Mouse (Mus musculus): ENCODE data around the gene Mras. TPM values are rescaled to one million over a fixed set of nuclear protein-coding genes. Genes with fewer than 3 reads are reported as not detected.

The Mras gene
- total RNA-seq, 2 experiments from 2014 or later = 43.5 to 66.9 TPM

DNA sequence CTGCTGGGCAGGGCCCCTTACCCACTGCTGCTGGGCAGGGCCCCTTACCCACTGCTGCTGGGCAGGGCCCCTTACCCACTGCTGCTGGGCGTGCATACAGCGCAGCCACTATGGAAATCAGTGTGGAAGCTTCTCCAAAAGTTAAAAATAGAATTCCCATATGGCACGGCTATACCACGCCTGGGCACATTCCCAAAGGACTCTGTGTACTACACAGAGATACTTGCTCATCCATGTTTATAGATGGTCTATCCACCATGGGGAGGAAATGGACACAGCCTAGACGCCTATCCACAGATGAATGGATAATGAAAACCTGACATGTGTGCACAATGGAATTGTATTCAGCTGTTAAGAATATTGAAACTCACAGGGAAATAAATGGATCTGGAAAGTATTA is 3.8 kb upstream of the Mras start:
- DNase-seq = no peak

- no peak for DNase-seq
Measured at GRCm38 (mm10) chr9:99439064-99439463, 1.9 kb upstream of the Mras start.

- no peak for DNase-seq
Measured at GRCm38 (mm10) chr9:99437781-99438565, 792 bp upstream of the Mras start.

GRCm38 (mm10) chr9:99436182-99437030 is 775 bp downstream of the Mras start:
- DNase-seq = peak; percentile 91 to 92

- peak; percentile 72 to 73 for DNase-seq
Measured at GRCm38 (mm10) chr9:99435619-99436181, 1.5 kb downstream of the Mras start.

GRCm38 (mm10) chr9:99434892-99435618 is 2.1 kb downstream of the Mras start:
- peak; percentile 65 to 76 for DNase-seq

DNA sequence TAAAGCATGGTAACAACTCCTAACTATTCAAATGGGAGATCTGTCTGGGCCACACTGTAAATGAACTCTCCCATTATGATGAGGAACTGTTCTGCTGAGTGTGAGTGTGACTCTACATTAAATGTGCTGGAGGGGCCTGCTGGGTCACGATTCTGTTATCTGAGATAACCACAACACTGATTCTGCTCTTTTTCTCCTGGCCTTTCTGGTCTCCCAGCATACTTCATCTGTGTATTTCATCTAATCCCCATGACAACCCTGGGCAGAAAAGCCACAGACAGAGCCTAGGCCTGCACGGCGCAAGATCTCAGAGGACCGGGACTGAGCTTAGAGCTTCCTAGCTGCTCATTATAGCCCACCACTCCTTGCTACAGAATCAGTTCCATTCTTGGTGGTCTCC is 4.7 kb downstream of the Mras start:
- no peak for DNase-seq

GRCm38 (mm10) chr9:99431963-99432362 is 5.2 kb downstream of the Mras start:
- no peak for DNase-seq

GRCm38 (mm10) chr9:99431346-99431745 is 5.8 kb downstream of the Mras start:
- DNase-seq = no peak

- no peak for DNase-seq
Measured at GRCm38 (mm10) chr9:99430806-99431205, 6.4 kb downstream of the Mras start.

DNA sequence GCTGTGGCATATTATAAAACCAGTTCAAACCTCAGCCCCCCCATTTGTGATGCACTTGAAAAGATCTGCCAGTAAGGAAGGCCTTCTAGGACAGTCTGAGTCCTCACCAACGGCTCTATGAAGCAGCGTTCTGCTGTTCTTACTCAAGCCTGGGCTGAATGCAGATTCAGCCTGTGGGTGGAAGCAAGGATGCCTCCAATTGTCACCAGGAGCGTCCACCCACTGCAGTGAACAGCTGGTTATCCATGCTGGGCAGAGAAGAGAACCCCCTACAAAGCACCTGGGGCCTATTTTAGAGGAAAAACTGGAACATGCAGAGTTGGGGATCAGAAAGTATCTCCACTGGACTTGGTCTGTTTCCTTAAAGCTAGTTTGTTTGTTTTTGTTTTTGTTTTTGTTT is 7.3 kb downstream of the Mras start:
- DNase-seq = no peak

GRCm38 (mm10) chr9:99428601-99429331 is 8.4 kb downstream of the Mras start:
- DNase-seq = no peak

DNA sequence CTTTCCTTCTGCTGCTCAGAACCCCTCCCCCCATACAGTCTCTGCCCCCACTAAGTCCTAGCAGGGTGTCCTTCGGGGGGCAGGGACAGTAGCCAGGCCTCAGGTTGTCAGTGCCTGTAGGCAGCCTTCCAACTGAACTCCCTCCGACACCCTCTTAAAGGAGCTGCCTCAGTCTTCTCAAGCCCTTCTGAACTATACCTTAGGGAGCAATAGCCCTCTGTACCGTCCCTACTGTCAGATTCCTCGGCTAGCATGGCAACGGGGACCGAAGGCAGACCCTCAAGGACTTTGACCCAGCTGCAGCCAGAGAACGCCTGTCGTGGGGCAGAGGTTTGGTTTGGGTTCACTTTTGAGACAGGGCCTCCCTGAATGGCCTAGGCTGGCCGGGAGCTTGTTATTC is 11.9 kb downstream of the Mras start:
- no peak for DNase-seq

- DNase-seq = no peak
Measured at GRCm38 (mm10) chr9:99424574-99424863, 12.7 kb downstream of the Mras start.

DNA sequence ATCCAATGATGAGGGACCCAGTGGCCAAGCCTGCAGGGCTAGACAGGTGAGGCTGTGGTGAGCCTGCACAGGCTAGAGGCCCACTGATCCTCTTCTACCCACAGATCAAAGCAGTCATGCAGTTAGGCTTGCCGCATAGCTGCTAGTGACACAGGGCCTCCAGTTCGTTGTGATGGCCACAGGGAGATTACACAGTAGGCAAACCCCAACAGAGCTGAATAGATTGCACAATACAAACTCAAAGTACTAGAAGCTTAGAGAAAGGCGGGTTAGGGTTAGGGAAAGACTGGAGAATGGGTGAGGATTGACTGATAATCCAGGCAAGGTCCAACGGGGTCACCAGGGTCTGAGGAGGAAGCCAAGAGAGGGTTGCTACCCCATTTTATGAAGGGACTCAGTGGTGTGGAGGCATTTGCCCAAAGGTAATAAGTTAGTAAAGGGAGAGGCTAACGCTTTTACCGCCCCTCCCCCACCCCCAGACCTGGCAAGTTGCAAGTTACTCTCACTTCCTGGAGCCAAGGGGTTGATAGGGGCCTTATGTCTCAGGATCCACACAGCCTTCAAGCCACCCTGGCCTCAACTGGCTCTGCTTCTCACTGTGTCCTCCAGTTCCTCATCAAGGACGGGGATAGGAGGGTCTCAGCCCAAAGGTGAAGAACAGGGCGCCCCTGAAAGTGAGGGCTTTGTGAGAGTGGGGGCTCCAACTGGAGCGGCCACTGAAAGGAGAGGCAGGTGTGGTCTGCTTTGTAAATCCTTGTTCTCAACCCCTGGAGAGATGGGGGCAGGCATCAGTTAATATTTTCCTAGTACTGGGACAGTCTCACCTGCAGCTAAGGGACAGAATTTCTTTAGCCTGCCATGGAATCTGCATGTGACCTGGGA is 13.2 kb downstream of the Mras start:
- no peak for DNase-seq

GRCm38 (mm10) chr9:99421914-99422313 is 15.3 kb downstream of the Mras start:
- no peak for DNase-seq

GRCm38 (mm10) chr9:99419951-99420701 is 17.1 kb downstream of the Mras start:
- no peak for DNase-seq

DNA sequence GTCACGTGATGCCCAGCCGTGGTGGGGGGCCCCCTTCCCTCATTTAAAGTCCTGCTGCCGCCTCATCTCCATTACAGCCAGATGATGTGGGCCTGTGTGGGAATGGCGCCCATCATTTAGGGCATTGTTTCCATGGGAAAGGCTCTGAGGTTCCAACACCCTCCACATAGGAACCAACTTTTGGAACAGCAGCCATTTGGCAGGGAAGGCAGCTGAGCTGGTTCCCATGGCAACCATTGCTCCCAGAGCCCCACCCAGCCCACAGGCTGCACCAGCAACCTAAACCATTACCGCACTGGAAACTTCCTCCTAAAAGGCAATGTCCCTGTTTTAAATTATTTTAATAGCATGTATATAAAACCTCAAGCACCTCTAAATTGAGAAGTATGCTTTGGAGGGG is 18.8 kb downstream of the Mras start:
- no peak for DNase-seq

DNA sequence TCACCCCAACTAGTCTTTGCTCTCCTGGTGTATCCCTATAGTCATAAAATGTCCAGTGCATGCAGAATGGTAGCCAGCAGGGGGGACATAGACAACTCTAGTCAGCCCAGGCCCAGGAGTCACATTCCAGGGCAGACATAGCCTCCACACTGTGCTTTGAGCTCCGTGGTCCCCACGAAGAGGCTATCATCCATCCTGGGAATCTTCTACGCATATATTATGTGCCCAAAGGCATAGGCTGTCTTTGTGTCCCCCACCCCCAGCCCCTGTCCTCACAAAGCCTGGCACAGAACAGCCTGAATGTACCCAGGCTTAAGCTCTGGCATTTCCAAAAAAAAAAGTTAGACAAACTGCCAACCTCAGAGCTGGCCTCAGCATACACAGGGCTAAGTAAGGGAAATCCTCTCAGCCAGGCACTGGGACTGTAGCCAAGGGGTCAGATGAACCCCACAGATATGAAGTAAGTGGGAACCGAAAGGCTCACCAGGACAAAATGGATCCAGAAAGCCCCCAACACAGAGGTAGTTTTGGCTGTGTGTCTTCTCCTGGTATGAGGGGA is 19.8 kb downstream of the Mras start:
- DNase-seq = peak in 1 of 2 experiments; percentile 46

DNA sequence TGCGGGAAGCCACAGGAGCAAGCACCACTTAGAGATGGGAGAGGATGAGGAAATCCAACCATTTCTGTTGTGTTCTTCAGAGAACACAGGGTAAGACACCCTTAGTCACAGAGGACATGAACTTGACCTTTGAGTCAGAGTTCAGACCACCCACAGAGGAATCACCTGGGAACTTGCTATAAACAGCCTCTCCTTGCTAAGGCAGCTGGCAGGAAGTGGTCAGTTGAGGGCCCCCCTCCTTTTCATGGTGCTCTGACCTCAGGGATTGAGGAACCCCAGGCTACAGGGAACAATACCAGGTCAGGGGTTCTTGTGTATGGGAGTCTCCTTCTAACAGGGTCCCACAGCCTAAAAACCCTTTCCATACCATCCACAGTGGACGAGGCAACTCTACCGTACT is 20.4 kb downstream of the Mras start:
- no peak for DNase-seq
